Mouse (Mus musculus) thymus, adult 2 months (tissue): Measurements from ENCODE around the gene Thada.

Experiments
- CTCF ChIP-seq: fragments of 200-500 bp; IDR thresholded peaks from 2 replicates; pipeline ENCODE4 v1.5.1; 2012; ENCODE audit warnings: mild to moderate bottlenecking, control low read depth, low read length, moderate library complexity, borderline replicate concordance; ENCODE audit not compliant: control insufficient read depth, poor library complexity, insufficient read depth; ENCODE audit errors: extremely low read depth
- POLR2A ChIP-seq: fragments of 200-500 bp; IDR thresholded peaks from 2 replicates; pipeline ENCODE4 v1.6.1; 2012; ENCODE audit warnings: mild to moderate bottlenecking, low read length, control low read depth, moderate library complexity; ENCODE audit not compliant: control insufficient read depth, poor library complexity, insufficient read depth; ENCODE audit errors: extremely low read depth

- TF ChIP-seq CTCF (no peak), POLR2A (no peak)
Observed at GRCm38 (mm10) chr17:84272557-84273261, 193.3 kb downstream of the Thada start.
